Mouse (Mus musculus) CH12.LX (cell line): ENCODE data around the gene Ppy. TPM values are rescaled to one million over a fixed set of nuclear protein-coding genes. Genes with fewer than 3 reads are reported as not detected.

Source experiments
- DNase-seq: peaks from one replicate; pipeline ENCODE4 v3.0.0-alpha.2; 2013; ENCODE audit errors: extremely low read depth
- H3K27ac ChIP-seq: 2 replicates; pipeline ENCODE4 v1.5.1; 2012; ENCODE audit warnings: low read depth, mild to moderate bottlenecking, control low read depth, moderate library complexity; ENCODE audit not compliant: insufficient read depth
- H3K27me3 ChIP-seq: replicated peaks from 2 replicates; pipeline ENCODE3; 2012; ENCODE audit warnings: inconsistent platforms
- H3K36me3 ChIP-seq, 2 experiments: replicated peaks in 1 of 2; 2 replicates each; pipeline versions ENCODE3 to v1.6.1; 2012; ENCODE audit warnings: inconsistent platforms in 1 of 2, low read length in 1 of 2, mild to moderate bottlenecking in 1 of 2, mixed read lengths in 1 of 2, moderate library complexity in 1 of 2; ENCODE audit not compliant: control insufficient read depth in 1 of 2, insufficient read depth in 1 of 2
- H3K4me1 ChIP-seq, 2 experiments: 2 replicates each; pipeline ENCODE4 v1.6.1; 2012; ENCODE audit warnings: inconsistent platforms in 1 of 2, moderate library complexity in 1 of 2; ENCODE audit not compliant: insufficient read depth in 2 of 2, control insufficient read depth in 1 of 2
- H3K4me2 ChIP-seq: 2 replicates; pipeline ENCODE4 v1.6.1; 2012; ENCODE audit warnings: low read depth, mild to moderate bottlenecking, control low read depth; ENCODE audit not compliant: poor library complexity, insufficient read depth, severe bottlenecking
- H3K4me3 ChIP-seq, 3 experiments: fragments of 150-350 bp in 1 of 3; sonication (generic) in 1 of 3; replicated peaks in 1 of 3; 2 replicates each; pipeline versions ENCODE3 to v1.5.1; 2011 to 2012; ENCODE audit warnings: low read depth in 2 of 3, low read length in 2 of 3, mild to moderate bottlenecking in 2 of 3, moderate library complexity in 2 of 3, control low read depth in 1 of 3, improper control_type of control experiment in 1 of 3, inconsistent platforms in 1 of 3, mixed read lengths in 1 of 3; ENCODE audit not compliant: poor library complexity in 1 of 3
- H3K79me2 ChIP-seq: replicated peaks from 2 replicates; pipeline ENCODE4 v1.6.1; 2012; ENCODE audit warnings: mild to moderate bottlenecking, moderate library complexity; ENCODE audit not compliant: control insufficient read depth, poor library complexity, insufficient read depth, severe bottlenecking; ENCODE audit errors: extremely low read depth
- H3K9ac ChIP-seq: 2 replicates; pipeline ENCODE4 v1.6.1; 2012; ENCODE audit warnings: low read depth, mild to moderate bottlenecking, control low read depth, moderate library complexity; ENCODE audit not compliant: insufficient read depth
- H3K9me3 ChIP-seq: replicated peaks from 2 replicates; pipeline ENCODE3; 2012; ENCODE audit warnings: low read length, inconsistent platforms, mixed read lengths
- CHD2 ChIP-seq: IDR thresholded peaks from 2 replicates; pipeline ENCODE4 v1.6.1; 2011; ENCODE audit warnings: low read length, improper control_type of control experiment
- E2F4 ChIP-seq: IDR thresholded peaks from 2 replicates; pipeline ENCODE4 v1.6.1; 2011; ENCODE audit warnings: low read depth, low read length, improper control_type of control experiment; ENCODE audit not compliant: insufficient replicate concordance
- ELF1 ChIP-seq: IDR thresholded peaks from 2 replicates; pipeline ENCODE4 v1.6.1; 2014; ENCODE audit warnings: low read depth, mild to moderate bottlenecking, inconsistent platforms, low read length, improper control_type of control experiment
- HCFC1 ChIP-seq: IDR thresholded peaks from 2 replicates; pipeline ENCODE4 v1.6.1; 2012; ENCODE audit warnings: low read depth, mild to moderate bottlenecking, inconsistent platforms, low read length, improper control_type of control experiment
- IRF4 ChIP-seq: IDR thresholded peaks from 2 replicates; pipeline ENCODE4 v1.6.1; 2014; ENCODE audit warnings: low read depth, mild to moderate bottlenecking, inconsistent platforms, low read length, improper control_type of control experiment
- JUND ChIP-seq: conservative IDR thresholded peaks from 2 replicates; pipeline ENCODE4 v1.6.1; 2011; ENCODE audit warnings: low read depth, low read length, improper control_type of control experiment
- MAZ ChIP-seq: IDR thresholded peaks from 2 replicates; pipeline ENCODE4 v1.6.1; 2012; ENCODE audit warnings: low read depth, mild to moderate bottlenecking, inconsistent platforms, low read length, improper control_type of control experiment, moderate library complexity
- MYC ChIP-seq: IDR thresholded peaks from 2 replicates; pipeline ENCODE4 v1.6.1; 2011; ENCODE audit warnings: low read depth, mild to moderate bottlenecking, improper control_type of control experiment, low read length
- PAX5 ChIP-seq: IDR thresholded peaks from 2 replicates; pipeline ENCODE4 v1.6.1; 2012; ENCODE audit warnings: low read length, inconsistent platforms, mixed read lengths
- POLR2A ChIP-seq: IDR thresholded peaks from 2 replicates; pipeline ENCODE4 v1.6.1; 2011; ENCODE audit warnings: low read depth, mild to moderate bottlenecking, improper control_type of control experiment, low read length
- POLR2AphosphoS2 ChIP-seq: IDR thresholded peaks from 2 replicates; pipeline ENCODE4 v1.6.1; 2011; ENCODE audit warnings: low read depth, low read length, improper control_type of control experiment
- SIN3A ChIP-seq: IDR thresholded peaks from 2 replicates; pipeline ENCODE4 v1.6.1; 2012; ENCODE audit warnings: low read length, improper control_type of control experiment, inconsistent platforms
- SMC3 ChIP-seq: IDR thresholded peaks from 2 replicates; pipeline ENCODE4 v1.6.1; 2011; ENCODE audit warnings: low read depth, low read length, improper control_type of control experiment
- TBP ChIP-seq: conservative IDR thresholded peaks from 2 replicates; pipeline ENCODE4 v1.6.1; 2011; ENCODE audit warnings: low read depth, low read length, improper control_type of control experiment
- TCF12 ChIP-seq: IDR thresholded peaks from 2 replicates; pipeline ENCODE4 v1.6.1; 2014; ENCODE audit warnings: low read depth, mild to moderate bottlenecking, inconsistent platforms, low read length, improper control_type of control experiment
- UBTF ChIP-seq: IDR thresholded peaks from 2 replicates; pipeline ENCODE4 v1.6.1; 2012; ENCODE audit warnings: low read depth, mild to moderate bottlenecking, inconsistent platforms, low read length, improper control_type of control experiment, moderate library complexity
- USF1 ChIP-seq: IDR thresholded peaks from 2 replicates; pipeline ENCODE4 v1.6.1; 2014; ENCODE audit warnings: low read depth, mild to moderate bottlenecking, inconsistent platforms, low read length, improper control_type of control experiment
- USF2 ChIP-seq: conservative IDR thresholded peaks from 2 replicates; pipeline ENCODE4 v1.6.1; 2011; ENCODE audit warnings: low read depth, low read length, improper control_type of control experiment
- ZC3H11A ChIP-seq: IDR thresholded peaks from 2 replicates; pipeline ENCODE4 v1.6.1; 2012; ENCODE audit warnings: low read depth, mild to moderate bottlenecking, inconsistent platforms, low read length, improper control_type of control experiment
- ZKSCAN1 ChIP-seq: IDR thresholded peaks from 2 replicates; pipeline ENCODE4 v1.6.1; 2012; ENCODE audit warnings: low read depth, inconsistent platforms, low read length, improper control_type of control experiment, borderline replicate concordance
- ZMIZ1 ChIP-seq: IDR thresholded peaks from 2 replicates; pipeline ENCODE4 v1.6.1; 2012; ENCODE audit warnings: low read depth, mild to moderate bottlenecking, inconsistent platforms, low read length, improper control_type of control experiment
- ZNF384 ChIP-seq: IDR thresholded peaks from 2 replicates; pipeline ENCODE4 v1.6.1; 2012; ENCODE audit warnings: low read depth, low read length, improper control_type of control experiment, inconsistent platforms
- dilution Hi-C: fragments of 300-500 bp; cut with MboI; formaldehyde crosslinking; loops from 2 replicates; pipeline ENCODE4 v1.14.3; 2020; ENCODE audit warnings: low sequenced_read_pairs; ENCODE audit not compliant: extremely low pct_unique_long_range_greater_than_20kb, extremely low pct_ligation_motif_present
- in situ Hi-C: fragments of 300-500 bp; cut with MboI; formaldehyde crosslinking; loops from 3 replicates; pipeline ENCODE4 v1.14.3; 2019; ENCODE audit warnings: low sequenced_read_pairs, low pct_ligation_motif_present, low pct_unique_long_range_greater_than_20kb, mixed read lengths
- polyA plus RNA-seq: library from polyadenylated mRNA; unstranded; fragments of >175 nt; gene quantifications from 2 replicates; pipeline ENCODE4 v1.2.1, GENCODE M21; 2012; ENCODE audit warnings: low read depth; ENCODE audit not compliant: insufficient read length
- total RNA-seq, 2 experiments: library from RNA; depleted of rRNA; stranded (reverse); fragments of 300-350 nt in 1 of 2; fragments of >200 nt in 1 of 2; gene quantifications; 2 replicates each; pipeline ENCODE4 v1.2.3; 2012 to 2014

Ppy gene
- total and polyA plus RNA-seq, 3 experiments = not detected

- Histone ChIP-seq H3K4me1 (no peaks in the 10 kb centered on the region), H3K36me3 (no peaks in the 10 kb centered on the region), H3K27me3 (peaks cover 54% of the 10 kb centered on the region), H3K79me2 (no peaks in the 10 kb centered on the region), H3K27ac (no peak overlapping the region), H3K4me3 (no peak overlapping the region), H3K9me3 (peaks cover 6% of the 10 kb centered on the region), H3K4me2 (no peak overlapping the region), H3K9ac (no peak overlapping the region)
- DNase-seq = no peak
- dilution Hi-C loops = no loop called here
- in situ Hi-C loops = no loop called here
- TF ChIP-seq TBP (no peak), PAX5 (no peak), E2F4 (no peak), ELF1 (no peak), JUND (no peak), SIN3A (no peak), SMC3 (no peak), POLR2A (no peak), MAZ (no peak), MYC (no peak), USF2 (no peak), UBTF (no peak), TCF12 (no peak), HCFC1 (no peak), ZNF384 (no peak), ZC3H11A (no peak), USF1 (no peak), CHD2 (no peak)
These were observed 44.9 kb upstream of the Ppy start for GRCm38 (mm10) chr11:102146005-102146404.

DNA sequence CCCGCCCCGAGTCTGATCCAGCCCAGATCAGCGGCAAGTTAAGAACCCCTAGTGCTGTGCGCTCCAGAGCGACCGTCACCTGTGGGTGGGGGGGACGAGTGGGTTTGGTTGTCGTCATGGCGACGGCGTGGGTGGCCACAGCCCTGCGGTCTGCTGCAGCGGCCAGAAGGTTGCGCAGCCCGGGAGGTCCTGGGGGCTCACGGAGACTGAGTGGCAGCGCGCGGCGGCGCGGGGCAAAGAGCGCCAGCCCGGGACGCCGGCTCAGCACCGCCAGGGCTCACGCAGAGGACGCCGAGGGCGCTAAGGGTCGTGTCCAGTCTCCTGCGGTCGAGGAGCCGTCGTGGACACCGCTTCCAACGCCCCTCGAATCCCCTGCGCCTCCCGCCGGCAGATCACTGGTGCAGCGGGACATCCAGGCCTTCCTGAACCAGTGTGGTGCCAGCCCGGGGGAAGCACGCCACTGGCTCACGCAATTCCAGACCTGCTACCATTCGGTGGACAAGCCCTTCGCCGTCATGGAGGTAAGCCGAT is 44.4 kb upstream of the Ppy start, which contains the start of gene Nags:
Gene Nags (plus strand): TSS at position 43 of the 531 bp plus-strand sequence.
- no peaks in the 10 kb centered on the region for H3K36me3 ChIP-seq
- H3K9me3 ChIP-seq = peaks cover 6% of the 10 kb centered on the region
- no peak within 1 kb of the TSS for H3K27ac ChIP-seq
- dilution Hi-C loops = no loop called here
- no peak within 1 kb of the TSS for H3K4me3 ChIP-seq
- peaks cover 54% of the 10 kb centered on the region for H3K27me3 ChIP-seq
- in situ Hi-C loops = no loop called here
- no peak for DNase-seq
- no peak within 1 kb of the TSS for H3K4me2 ChIP-seq
- no peak within 1 kb of the TSS for H3K9ac ChIP-seq
- H3K79me2 ChIP-seq = no peaks in the 10 kb centered on the region
- TF ChIP-seq CHD2 = no peak
- TF ChIP-seq USF2 = no peak
- no peak for TF ChIP-seq ZMIZ1
- TF ChIP-seq POLR2AphosphoS2 = no peak
- TF ChIP-seq UBTF = no peak
- TF ChIP-seq PAX5 = no peak
- no peak for TF ChIP-seq JUND
- no peak for TF ChIP-seq ZKSCAN1
- TF ChIP-seq USF1 = no peak
- TF ChIP-seq IRF4 = no peak
- TF ChIP-seq, all 38 proteins: peak for 0
- H3K4me1 ChIP-seq = no peaks in the 10 kb centered on the region
